Mouse (Mus musculus): ENCODE measurements around the gene Selenof. TPM values are rescaled to one million over a fixed set of nuclear protein-coding genes. Genes with fewer than 3 reads are reported as not detected.

Selenof gene
- 402 and 453 TPM in 2 replicates for polyA plus RNA-seq (2014; fragmentation: Nextera tagmentation; extraction: Ambion mirVana)

DNA sequence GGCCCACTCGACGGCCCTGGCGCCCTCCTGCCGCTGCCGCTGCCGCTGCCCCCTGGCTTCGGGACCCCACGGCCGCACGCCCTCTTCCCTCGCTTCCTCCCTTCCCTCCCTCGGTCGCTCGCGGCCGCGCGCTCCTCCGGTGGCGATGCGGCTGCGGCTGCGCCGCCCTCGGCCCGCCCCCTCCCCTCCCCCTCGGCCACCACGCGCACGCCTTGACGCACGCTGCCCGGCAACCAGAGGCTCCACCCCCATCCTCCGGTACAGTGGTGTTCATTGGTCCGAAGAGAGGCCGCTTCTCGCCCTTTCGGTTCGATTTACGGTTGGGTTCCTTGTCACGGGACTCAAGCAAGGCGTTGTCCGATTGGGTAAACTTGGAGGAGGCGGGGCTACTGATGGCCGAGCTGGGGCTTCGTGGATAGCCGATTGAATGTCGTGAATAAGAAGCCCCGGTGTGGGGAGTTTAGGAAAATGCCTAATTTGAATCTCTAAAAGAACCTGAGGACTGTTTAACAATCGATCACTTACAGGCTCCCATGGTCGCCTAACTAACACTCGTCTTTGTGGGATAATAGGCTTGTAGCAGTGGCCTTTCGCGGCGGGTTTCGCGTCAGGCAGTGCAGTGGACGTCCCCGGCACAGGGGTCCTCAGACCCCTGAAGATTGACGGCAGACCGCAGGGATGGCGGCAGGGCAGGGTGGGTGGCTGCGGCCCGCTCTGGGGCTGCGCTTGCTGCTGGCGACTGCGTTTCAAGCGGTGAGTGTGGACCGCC, at the start of gene Selenof, which contains the start of gene Hs2st1:
Gene Selenof (plus strand): TSS at position 258 of the 769 bp plus-strand sequence.
Gene Hs2st1 (minus strand): TSS at position 135 of the 769 bp plus-strand sequence.
- H3K9ac ChIP-seq (ENCODE audit: low read depth, low read length): peak within 1 kb of the TSS; percentile 97
- H3K4me2 ChIP-seq (replicated peaks; ENCODE audit: low read depth, low read length): peak within 1 kb of the TSS; percentile 54
- DNase-seq (ENCODE audit: low spot score) (peak; percentile 96), ATAC-seq (ENCODE audit: low FRiP score) (peak; percentile 99)
- H3K9me3 ChIP-seq (ENCODE audit: control insufficient read depth, low read length): no peaks in the 10 kb centered on the region
- H3K4me3 ChIP-seq (ENCODE audit: low read depth, low read length): peak within 1 kb of the TSS; percentile 85
- under 1% methylated on average over 62 of the region's 69 CpGs for WGBS
- no peaks in the 10 kb centered on the region for H3K36me3 ChIP-seq (ENCODE audit: control insufficient read depth, insufficient read depth, low read length)
- no peaks in the 10 kb centered on the region for H3K27me3 ChIP-seq (ENCODE audit: control insufficient read depth, insufficient read depth, low read length)
- peaks cover 3% of the 10 kb centered on the region; the same call in 1 of the 2 replicates for H3K4me1 ChIP-seq (replicated peaks; ENCODE audit: control insufficient read depth, insufficient read depth, low read length)
- peak within 1 kb of the TSS; percentile 93 for H3K27ac ChIP-seq (ENCODE audit: low read depth, low read length)

DNA sequence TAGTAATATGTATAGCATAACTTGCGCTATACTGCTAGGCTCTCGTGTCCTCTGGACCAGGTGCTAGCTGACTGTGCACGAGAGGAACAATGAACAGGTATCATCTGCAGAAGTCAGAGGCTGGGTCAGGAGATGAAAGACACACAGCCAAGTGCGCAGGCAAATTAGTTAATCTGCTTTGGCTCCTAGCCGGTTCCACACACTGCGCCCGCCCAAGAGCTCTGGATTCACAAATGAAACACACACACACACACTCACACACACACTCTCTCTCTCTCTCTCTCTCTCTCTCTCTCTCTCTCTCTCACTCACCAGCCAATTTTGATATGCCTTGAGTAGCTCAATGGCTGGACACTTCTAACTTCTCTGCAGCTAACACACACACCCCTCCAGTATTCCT, 42.2 kb upstream of the Selenof start:
- no peak for ATAC-seq (ENCODE audit: low FRiP score)
- Histone ChIP-seq H3K27ac (ENCODE audit: low read depth, low read length) (no peak overlapping the region), H3K9me3 (ENCODE audit: control insufficient read depth, low read length) (no peaks in the 10 kb centered on the region), H3K4me2 (replicated peaks; ENCODE audit: low read depth, low read length) (no peak overlapping the region), H3K27me3 (ENCODE audit: control insufficient read depth, insufficient read depth, low read length) (no peaks in the 10 kb centered on the region), H3K9ac (ENCODE audit: low read depth, low read length) (no peak overlapping the region), H3K36me3 (ENCODE audit: control insufficient read depth, insufficient read depth, low read length) (no peaks in the 10 kb centered on the region), H3K4me3 (ENCODE audit: low read depth, low read length) (no peak overlapping the region), H3K4me1 (replicated peaks; ENCODE audit: control insufficient read depth, insufficient read depth, low read length) (no peaks in the 10 kb centered on the region)
- 95% methylated on average over 7 of the region's 7 CpGs for WGBS
- no peak for DNase-seq (ENCODE audit: low spot score)

GRCm38 (mm10) chr3:144531023-144531422, 39.1 kb upstream of the Selenof start:
- Histone ChIP-seq H3K4me3 (ENCODE audit: low read depth, low read length) (no peak overlapping the region), H3K4me1 (replicated peaks; ENCODE audit: control insufficient read depth, insufficient read depth, low read length) (no peaks in the 10 kb centered on the region), H3K9me3 (ENCODE audit: control insufficient read depth, low read length) (no peaks in the 10 kb centered on the region), H3K9ac (ENCODE audit: low read depth, low read length) (no peak overlapping the region), H3K4me2 (replicated peaks; ENCODE audit: low read depth, low read length) (no peak overlapping the region), H3K27ac (ENCODE audit: low read depth, low read length) (no peak overlapping the region), H3K36me3 (ENCODE audit: control insufficient read depth, insufficient read depth, low read length) (no peaks in the 10 kb centered on the region), H3K27me3 (ENCODE audit: control insufficient read depth, insufficient read depth, low read length) (no peaks in the 10 kb centered on the region)
- ATAC-seq (ENCODE audit: low FRiP score) (no peak), DNase-seq (ENCODE audit: low spot score) (no peak)
- 71% methylated on average over 5 of the region's 5 CpGs for WGBS

- WGBS: 96% methylated on average over 4 of the region's 4 CpGs
- DNase-seq (ENCODE audit: low spot score) (no peak), ATAC-seq (ENCODE audit: low FRiP score) (no peak)
- H3K4me2 ChIP-seq (replicated peaks; ENCODE audit: low read depth, low read length): no peak overlapping the region
- no peaks in the 10 kb centered on the region for H3K9me3 ChIP-seq (ENCODE audit: control insufficient read depth, low read length)
- H3K9ac ChIP-seq (ENCODE audit: low read depth, low read length): no peak overlapping the region
- H3K4me3 ChIP-seq (ENCODE audit: low read depth, low read length): no peak overlapping the region
- no peak overlapping the region for H3K27ac ChIP-seq (ENCODE audit: low read depth, low read length)
- no peaks in the 10 kb centered on the region for H3K27me3 ChIP-seq (ENCODE audit: control insufficient read depth, insufficient read depth, low read length)
- H3K36me3 ChIP-seq (ENCODE audit: control insufficient read depth, insufficient read depth, low read length): no peaks in the 10 kb centered on the region
- no peaks in the 10 kb centered on the region for H3K4me1 ChIP-seq (replicated peaks; ENCODE audit: control insufficient read depth, insufficient read depth, low read length)
Observed at GRCm38 (mm10) chr3:144535056-144535455, 35.0 kb upstream of the Selenof start.

GRCm38 (mm10) chr3:144537078-144537855, 32.8 kb upstream of the Selenof start:
- no peaks in the 10 kb centered on the region for H3K4me1 ChIP-seq (replicated peaks; ENCODE audit: control insufficient read depth, insufficient read depth, low read length)
- H3K27me3 ChIP-seq (ENCODE audit: control insufficient read depth, insufficient read depth, low read length): no peaks in the 10 kb centered on the region
- ATAC-seq (ENCODE audit: low FRiP score) (no peak), DNase-seq (ENCODE audit: low spot score) (no peak)
- no peak overlapping the region for H3K27ac ChIP-seq (ENCODE audit: low read depth, low read length)
- no peaks in the 10 kb centered on the region for H3K36me3 ChIP-seq (ENCODE audit: control insufficient read depth, insufficient read depth, low read length)
- H3K9me3 ChIP-seq (ENCODE audit: control insufficient read depth, low read length): no peaks in the 10 kb centered on the region
- no peak overlapping the region for H3K4me2 ChIP-seq (replicated peaks; ENCODE audit: low read depth, low read length)
- H3K9ac ChIP-seq (ENCODE audit: low read depth, low read length): no peak overlapping the region
- H3K4me3 ChIP-seq (ENCODE audit: low read depth, low read length): no peak overlapping the region
- 85% methylated on average over 7 of the region's 7 CpGs for WGBS

- H3K27ac ChIP-seq (ENCODE audit: low read depth, low read length): no peak overlapping the region
- H3K4me2 ChIP-seq (replicated peaks; ENCODE audit: low read depth, low read length): no peak overlapping the region
- 90% methylated on average over 3 of the region's 3 CpGs for WGBS
- no peak overlapping the region for H3K4me3 ChIP-seq (ENCODE audit: low read depth, low read length)
- H3K36me3 ChIP-seq (ENCODE audit: control insufficient read depth, insufficient read depth, low read length): no peaks in the 10 kb centered on the region
- no peaks in the 10 kb centered on the region for H3K4me1 ChIP-seq (replicated peaks; ENCODE audit: control insufficient read depth, insufficient read depth, low read length)
- ATAC-seq (ENCODE audit: low FRiP score) (no peak), DNase-seq (ENCODE audit: low spot score) (no peak)
- no peak overlapping the region for H3K9ac ChIP-seq (ENCODE audit: low read depth, low read length)
- no peaks in the 10 kb centered on the region for H3K9me3 ChIP-seq (ENCODE audit: control insufficient read depth, low read length)
- H3K27me3 ChIP-seq (ENCODE audit: control insufficient read depth, insufficient read depth, low read length): no peaks in the 10 kb centered on the region
Observed at GRCm38 (mm10) chr3:144539051-144539450, 31.1 kb upstream of the Selenof start.

GRCm38 (mm10) chr3:144540805-144541204, 29.3 kb upstream of the Selenof start:
- no peak overlapping the region for H3K27ac ChIP-seq (ENCODE audit: low read depth, low read length)
- DNase-seq (ENCODE audit: low spot score): no peak
- ATAC-seq (ENCODE audit: low FRiP score): no peak
- no peak overlapping the region for H3K9ac ChIP-seq (ENCODE audit: low read depth, low read length)
- no peak overlapping the region for H3K4me3 ChIP-seq (ENCODE audit: low read depth, low read length)
- WGBS: 82% methylated on average over 3 of the region's 3 CpGs
- H3K36me3 ChIP-seq (ENCODE audit: control insufficient read depth, insufficient read depth, low read length): no peaks in the 10 kb centered on the region
- no peaks in the 10 kb centered on the region for H3K4me1 ChIP-seq (replicated peaks; ENCODE audit: control insufficient read depth, insufficient read depth, low read length)
- no peak overlapping the region for H3K4me2 ChIP-seq (replicated peaks; ENCODE audit: low read depth, low read length)
- H3K27me3 ChIP-seq (ENCODE audit: control insufficient read depth, insufficient read depth, low read length): no peaks in the 10 kb centered on the region
- H3K9me3 ChIP-seq (ENCODE audit: control insufficient read depth, low read length): no peaks in the 10 kb centered on the region

GRCm38 (mm10) chr3:144541906-144542438, 28.1 kb upstream of the Selenof start:
- H3K27ac ChIP-seq (ENCODE audit: low read depth, low read length): no peak overlapping the region
- H3K9ac ChIP-seq (ENCODE audit: low read depth, low read length): no peak overlapping the region
- H3K4me2 ChIP-seq (replicated peaks; ENCODE audit: low read depth, low read length): no peak overlapping the region
- no peak overlapping the region for H3K4me3 ChIP-seq (ENCODE audit: low read depth, low read length)
- no peaks in the 10 kb centered on the region for H3K36me3 ChIP-seq (ENCODE audit: control insufficient read depth, insufficient read depth, low read length)
- no peaks in the 10 kb centered on the region for H3K27me3 ChIP-seq (ENCODE audit: control insufficient read depth, insufficient read depth, low read length)
- H3K9me3 ChIP-seq (ENCODE audit: control insufficient read depth, low read length): no peaks in the 10 kb centered on the region
- no peaks in the 10 kb centered on the region for H3K4me1 ChIP-seq (replicated peaks; ENCODE audit: control insufficient read depth, insufficient read depth, low read length)
- DNase-seq (ENCODE audit: low spot score) (no peak), ATAC-seq (ENCODE audit: low FRiP score) (no peak)
- 89% methylated on average over 6 of the region's 6 CpGs for WGBS
